Mouse (Mus musculus) CH12.LX (cell line): Measurements from ENCODE around the gene Vps37c. TPM values are rescaled to one million over a fixed set of nuclear protein-coding genes. Genes with fewer than 3 reads are reported as not detected.

Experiments
- DNase-seq: peaks from one replicate; pipeline ENCODE4 v3.0.0-alpha.2; 2013; ENCODE audit errors: extremely low read depth
- H3K27ac ChIP-seq: 2 replicates; pipeline ENCODE4 v1.5.1; 2012; ENCODE audit warnings: low read depth, mild to moderate bottlenecking, control low read depth, moderate library complexity; ENCODE audit not compliant: insufficient read depth
- H3K27me3 ChIP-seq: replicated peaks from 2 replicates; pipeline ENCODE3; 2012; ENCODE audit warnings: inconsistent platforms
- H3K36me3 ChIP-seq, 2 experiments: replicated peaks in 1 of 2; 2 replicates each; pipeline versions ENCODE3 to v1.6.1; 2012; ENCODE audit warnings: inconsistent platforms in 1 of 2, low read length in 1 of 2, mild to moderate bottlenecking in 1 of 2, mixed read lengths in 1 of 2, moderate library complexity in 1 of 2; ENCODE audit not compliant: control insufficient read depth in 1 of 2, insufficient read depth in 1 of 2
- H3K4me1 ChIP-seq, 2 experiments: 2 replicates each; pipeline ENCODE4 v1.6.1; 2012; ENCODE audit warnings: inconsistent platforms in 1 of 2, moderate library complexity in 1 of 2; ENCODE audit not compliant: insufficient read depth in 2 of 2, control insufficient read depth in 1 of 2
- H3K4me2 ChIP-seq: 2 replicates; pipeline ENCODE4 v1.6.1; 2012; ENCODE audit warnings: low read depth, mild to moderate bottlenecking, control low read depth; ENCODE audit not compliant: poor library complexity, insufficient read depth, severe bottlenecking
- H3K4me3 ChIP-seq, 3 experiments: fragments of 150-350 bp in 1 of 3; sonication (generic) in 1 of 3; replicated peaks in 1 of 3; 2 replicates each; pipeline versions ENCODE3 to v1.5.1; 2011 to 2012; ENCODE audit warnings: low read depth in 2 of 3, low read length in 2 of 3, mild to moderate bottlenecking in 2 of 3, moderate library complexity in 2 of 3, control low read depth in 1 of 3, improper control_type of control experiment in 1 of 3, inconsistent platforms in 1 of 3, mixed read lengths in 1 of 3; ENCODE audit not compliant: poor library complexity in 1 of 3
- H3K79me2 ChIP-seq: replicated peaks from 2 replicates; pipeline ENCODE4 v1.6.1; 2012; ENCODE audit warnings: mild to moderate bottlenecking, moderate library complexity; ENCODE audit not compliant: control insufficient read depth, poor library complexity, insufficient read depth, severe bottlenecking; ENCODE audit errors: extremely low read depth
- H3K9ac ChIP-seq: 2 replicates; pipeline ENCODE4 v1.6.1; 2012; ENCODE audit warnings: low read depth, mild to moderate bottlenecking, control low read depth, moderate library complexity; ENCODE audit not compliant: insufficient read depth
- H3K9me3 ChIP-seq: replicated peaks from 2 replicates; pipeline ENCODE3; 2012; ENCODE audit warnings: low read length, inconsistent platforms, mixed read lengths
- BHLHE40 ChIP-seq: IDR thresholded peaks from 2 replicates; pipeline ENCODE4 v1.6.1; 2011; ENCODE audit warnings: mild to moderate bottlenecking, low read depth, low read length, improper control_type of control experiment
- CHD1 ChIP-seq: IDR thresholded peaks from 2 replicates; pipeline ENCODE4 v1.6.1; 2012; ENCODE audit warnings: low read depth, low read length, improper control_type of control experiment, inconsistent platforms
- CHD2 ChIP-seq: IDR thresholded peaks from 2 replicates; pipeline ENCODE4 v1.6.1; 2011; ENCODE audit warnings: low read length, improper control_type of control experiment
- CTCF ChIP-seq, 2 experiments: IDR thresholded peaks in 1 of 2; conservative IDR thresholded peaks in 1 of 2; 2 replicates each; pipeline ENCODE4 v1.5.1; 2011 to 2012; ENCODE audit warnings: low read depth in 2 of 2, low read length in 2 of 2, improper control_type of control experiment in 1 of 2, inconsistent platforms in 1 of 2, mild to moderate bottlenecking in 1 of 2, moderate library complexity in 1 of 2
- E2F4 ChIP-seq: IDR thresholded peaks from 2 replicates; pipeline ENCODE4 v1.6.1; 2011; ENCODE audit warnings: low read depth, low read length, improper control_type of control experiment; ENCODE audit not compliant: insufficient replicate concordance
- ELF1 ChIP-seq: IDR thresholded peaks from 2 replicates; pipeline ENCODE4 v1.6.1; 2014; ENCODE audit warnings: low read depth, mild to moderate bottlenecking, inconsistent platforms, low read length, improper control_type of control experiment
- EP300 ChIP-seq: IDR thresholded peaks from 2 replicates; pipeline ENCODE4 v1.6.1; 2011; ENCODE audit warnings: low read length, improper control_type of control experiment
- ETS1 ChIP-seq: conservative IDR thresholded peaks from 2 replicates; pipeline ENCODE4 v1.6.1; 2012; ENCODE audit warnings: low read depth, mild to moderate bottlenecking, inconsistent platforms, low read length, improper control_type of control experiment, moderate library complexity
- GABPA ChIP-seq: IDR thresholded peaks from 2 replicates; pipeline ENCODE4 v1.6.1; 2012; ENCODE audit warnings: low read depth, low read length, improper control_type of control experiment, inconsistent platforms; ENCODE audit not compliant: insufficient replicate concordance
- HCFC1 ChIP-seq: IDR thresholded peaks from 2 replicates; pipeline ENCODE4 v1.6.1; 2012; ENCODE audit warnings: low read depth, mild to moderate bottlenecking, inconsistent platforms, low read length, improper control_type of control experiment
- IRF4 ChIP-seq: IDR thresholded peaks from 2 replicates; pipeline ENCODE4 v1.6.1; 2014; ENCODE audit warnings: low read depth, mild to moderate bottlenecking, inconsistent platforms, low read length, improper control_type of control experiment
- JUN ChIP-seq: IDR thresholded peaks from 2 replicates; pipeline ENCODE4 v1.6.1; 2011; ENCODE audit warnings: low read depth, mild to moderate bottlenecking, low read length, improper control_type of control experiment, moderate library complexity; ENCODE audit not compliant: insufficient read depth
- JUND ChIP-seq: conservative IDR thresholded peaks from 2 replicates; pipeline ENCODE4 v1.6.1; 2011; ENCODE audit warnings: low read depth, low read length, improper control_type of control experiment
- KAT2A ChIP-seq: IDR thresholded peaks from 2 replicates; pipeline ENCODE4 v1.6.1; 2012; ENCODE audit warnings: low read length, improper control_type of control experiment, inconsistent platforms; ENCODE audit not compliant: insufficient replicate concordance
- MAFK ChIP-seq: IDR thresholded peaks from 2 replicates; pipeline ENCODE4 v1.6.1; 2011; ENCODE audit warnings: low read length, improper control_type of control experiment; ENCODE audit not compliant: insufficient replicate concordance
- MAX ChIP-seq: IDR thresholded peaks from 2 replicates; pipeline ENCODE4 v1.6.1; 2011; ENCODE audit warnings: low read length, improper control_type of control experiment
- MAZ ChIP-seq: IDR thresholded peaks from 2 replicates; pipeline ENCODE4 v1.6.1; 2012; ENCODE audit warnings: low read depth, mild to moderate bottlenecking, inconsistent platforms, low read length, improper control_type of control experiment, moderate library complexity
- MEF2A ChIP-seq: IDR thresholded peaks from 2 replicates; pipeline ENCODE4 v1.6.1; 2014; ENCODE audit warnings: low read depth, mild to moderate bottlenecking, inconsistent platforms, low read length, improper control_type of control experiment, borderline replicate concordance
- MXI1 ChIP-seq: IDR thresholded peaks from 2 replicates; pipeline ENCODE4 v1.6.1; 2011; ENCODE audit warnings: mild to moderate bottlenecking, low read depth, low read length, improper control_type of control experiment
- MYC ChIP-seq: IDR thresholded peaks from 2 replicates; pipeline ENCODE4 v1.6.1; 2011; ENCODE audit warnings: low read depth, mild to moderate bottlenecking, improper control_type of control experiment, low read length
- NELFE ChIP-seq: IDR thresholded peaks from 2 replicates; pipeline ENCODE4 v1.6.1; 2011; ENCODE audit warnings: low read depth, low read length, improper control_type of control experiment
- NRF1 ChIP-seq: IDR thresholded peaks from 2 replicates; pipeline ENCODE4 v1.6.1; 2014; ENCODE audit warnings: low read depth, mild to moderate bottlenecking, inconsistent platforms, low read length, improper control_type of control experiment, moderate library complexity
- PAX5 ChIP-seq: IDR thresholded peaks from 2 replicates; pipeline ENCODE4 v1.6.1; 2012; ENCODE audit warnings: low read length, inconsistent platforms, mixed read lengths
- POLR2A ChIP-seq: IDR thresholded peaks from 2 replicates; pipeline ENCODE4 v1.6.1; 2011; ENCODE audit warnings: low read depth, mild to moderate bottlenecking, improper control_type of control experiment, low read length
- POLR2AphosphoS2 ChIP-seq: IDR thresholded peaks from 2 replicates; pipeline ENCODE4 v1.6.1; 2011; ENCODE audit warnings: low read depth, low read length, improper control_type of control experiment
- RAD21 ChIP-seq: IDR thresholded peaks from 2 replicates; pipeline ENCODE4 v1.6.1; 2011; ENCODE audit warnings: low read depth, mild to moderate bottlenecking, low read length, improper control_type of control experiment, moderate library complexity
- RCOR1 ChIP-seq: conservative IDR thresholded peaks from 2 replicates; pipeline ENCODE4 v1.6.1; 2012; ENCODE audit warnings: low read depth, mild to moderate bottlenecking, inconsistent platforms, low read length, improper control_type of control experiment
- SIN3A ChIP-seq: IDR thresholded peaks from 2 replicates; pipeline ENCODE4 v1.6.1; 2012; ENCODE audit warnings: low read length, improper control_type of control experiment, inconsistent platforms
- SMC3 ChIP-seq: IDR thresholded peaks from 2 replicates; pipeline ENCODE4 v1.6.1; 2011; ENCODE audit warnings: low read depth, low read length, improper control_type of control experiment
- TBP ChIP-seq: conservative IDR thresholded peaks from 2 replicates; pipeline ENCODE4 v1.6.1; 2011; ENCODE audit warnings: low read depth, low read length, improper control_type of control experiment
- TCF12 ChIP-seq: IDR thresholded peaks from 2 replicates; pipeline ENCODE4 v1.6.1; 2014; ENCODE audit warnings: low read depth, mild to moderate bottlenecking, inconsistent platforms, low read length, improper control_type of control experiment
- UBTF ChIP-seq: IDR thresholded peaks from 2 replicates; pipeline ENCODE4 v1.6.1; 2012; ENCODE audit warnings: low read depth, mild to moderate bottlenecking, inconsistent platforms, low read length, improper control_type of control experiment, moderate library complexity
- USF1 ChIP-seq: IDR thresholded peaks from 2 replicates; pipeline ENCODE4 v1.6.1; 2014; ENCODE audit warnings: low read depth, mild to moderate bottlenecking, inconsistent platforms, low read length, improper control_type of control experiment
- USF2 ChIP-seq: conservative IDR thresholded peaks from 2 replicates; pipeline ENCODE4 v1.6.1; 2011; ENCODE audit warnings: low read depth, low read length, improper control_type of control experiment
- ZC3H11A ChIP-seq: IDR thresholded peaks from 2 replicates; pipeline ENCODE4 v1.6.1; 2012; ENCODE audit warnings: low read depth, mild to moderate bottlenecking, inconsistent platforms, low read length, improper control_type of control experiment
- ZKSCAN1 ChIP-seq: IDR thresholded peaks from 2 replicates; pipeline ENCODE4 v1.6.1; 2012; ENCODE audit warnings: low read depth, inconsistent platforms, low read length, improper control_type of control experiment, borderline replicate concordance
- ZMIZ1 ChIP-seq: IDR thresholded peaks from 2 replicates; pipeline ENCODE4 v1.6.1; 2012; ENCODE audit warnings: low read depth, mild to moderate bottlenecking, inconsistent platforms, low read length, improper control_type of control experiment
- ZNF384 ChIP-seq: IDR thresholded peaks from 2 replicates; pipeline ENCODE4 v1.6.1; 2012; ENCODE audit warnings: low read depth, low read length, improper control_type of control experiment, inconsistent platforms
- dilution Hi-C: fragments of 300-500 bp; cut with MboI; formaldehyde crosslinking; loops from 2 replicates; pipeline ENCODE4 v1.14.3; 2020; ENCODE audit warnings: low sequenced_read_pairs; ENCODE audit not compliant: extremely low pct_unique_long_range_greater_than_20kb, extremely low pct_ligation_motif_present
- in situ Hi-C: fragments of 300-500 bp; cut with MboI; formaldehyde crosslinking; loops from 3 replicates; pipeline ENCODE4 v1.14.3; 2019; ENCODE audit warnings: low sequenced_read_pairs, low pct_ligation_motif_present, low pct_unique_long_range_greater_than_20kb, mixed read lengths
- polyA plus RNA-seq: library from polyadenylated mRNA; unstranded; fragments of >175 nt; gene quantifications from 2 replicates; pipeline ENCODE4 v1.2.1, GENCODE M21; 2012; ENCODE audit warnings: low read depth; ENCODE audit not compliant: insufficient read length
- total RNA-seq, 2 experiments: library from RNA; depleted of rRNA; stranded (reverse); fragments of 300-350 nt in 1 of 2; fragments of >200 nt in 1 of 2; gene quantifications; 2 replicates each; pipeline ENCODE4 v1.2.3; 2012 to 2014

The Vps37c gene
- total and polyA plus RNA-seq, 3 experiments, result 6.2 to 13.0 (median 9.5) TPM

DNA sequence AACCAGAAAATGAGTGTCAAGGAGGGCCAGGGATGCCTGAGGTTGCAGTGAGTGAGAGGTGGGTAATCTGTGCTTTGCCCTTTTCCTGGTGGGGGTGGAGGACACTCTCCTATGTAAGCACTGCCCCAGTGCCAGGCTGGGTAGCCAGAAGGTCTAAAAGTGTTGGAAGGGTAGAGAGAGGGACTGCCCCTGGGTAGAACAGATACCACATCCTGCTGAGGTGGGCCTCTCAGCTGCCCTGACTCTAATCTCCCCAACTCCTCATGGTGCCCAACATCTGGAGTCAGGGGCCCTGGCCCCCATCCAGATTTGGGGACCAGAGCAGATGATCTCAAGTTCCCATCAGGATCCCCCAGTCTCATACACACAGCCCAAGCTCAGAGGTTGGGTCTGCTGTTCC, 68.6 kb downstream of the Vps37c start:
- dilution Hi-C loops (no loop called here), in situ Hi-C loops (no loop called here)
- DNase-seq, result peak; percentile 52

DNA sequence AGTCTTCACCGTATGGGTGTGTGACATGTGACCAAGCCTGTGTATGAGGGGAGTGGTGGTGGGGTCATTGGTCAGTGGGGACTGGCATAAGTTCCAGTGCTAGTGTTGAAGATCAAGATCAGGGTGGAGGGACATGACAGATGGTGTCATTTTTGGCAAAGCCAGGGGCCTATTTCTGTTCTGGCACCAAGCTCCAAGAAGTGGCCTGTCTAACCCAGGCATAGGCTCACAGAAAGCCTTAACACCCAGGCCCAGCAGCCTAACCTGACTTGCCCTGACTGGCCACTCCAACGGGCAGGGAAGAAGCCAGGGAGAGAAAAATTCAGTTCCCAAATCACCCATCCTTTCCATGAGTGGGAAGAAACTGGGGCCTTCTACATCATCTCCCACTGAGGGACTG, 69.0 kb downstream of the Vps37c start:
- peaks cover 51 to 89% of the 10 kb centered on the region in 2 experiments for H3K4me1 ChIP-seq
- DNase-seq, result no peak
- no peak overlapping the region for H3K4me3 ChIP-seq
- H3K36me3 ChIP-seq, result peaks cover 0 to 40% of the 10 kb centered on the region in 2 experiments
- dilution Hi-C loops, result no loop called here
- H3K4me2 ChIP-seq, result no peak overlapping the region
- H3K79me2 ChIP-seq, result peaks cover 21% of the 10 kb centered on the region
- no peak for TF ChIP-seq CTCF (conservative IDR thresholded peaks at IDR 0.05 in 1 of 2, IDR thresholded peaks at IDR 0.05 in 1 of 2; ENCODE audit: low read depth in 2 of 2, low read length in 2 of 2)
- TF ChIP-seq MAFK, result no peak
- no peak for TF ChIP-seq ELF1
- TF ChIP-seq, all 38 proteins: peak for 0
- in situ Hi-C loops, result no loop called here
- Histone ChIP-seq H3K9me3 (no peaks in the 10 kb centered on the region), H3K27me3 (no peaks in the 10 kb centered on the region), H3K9ac (no peak overlapping the region; the same call in 1 of the 2 replicates), H3K27ac (peak overlapping the region; percentile 8; the same call in 1 of the 2 replicates)

More for the DNA sequence above, 68.6 kb downstream of the Vps37c start:
- H3K4me1 ChIP-seq, result peaks cover 50 to 89% of the 10 kb centered on the region in 2 experiments
- H3K36me3 ChIP-seq, result peaks cover 0 to 36% of the 10 kb centered on the region in 2 experiments
- H3K9me3 ChIP-seq, result no peaks in the 10 kb centered on the region
- H3K27me3 ChIP-seq, result no peaks in the 10 kb centered on the region
- H3K4me3 ChIP-seq, result no peak overlapping the region
- TF ChIP-seq USF2 (no peak), CHD1 (0 out of 2 replicates have a peak, but pooled peaks have one; percentile 9), GABPA (no peak), MAX (peak; percentile 52; the same call in 1 of the 2 replicates), BHLHE40 (peak; percentile 47; the same call in 1 of the 2 replicates), RCOR1 (0 out of 2 replicates have a peak, but pooled peaks have one; percentile 26), POLR2A (no peak), MYC (peak; percentile 36; the same call in 1 of the 2 replicates), ELF1 (0 out of 2 replicates have a peak, but pooled peaks have one; percentile 38), IRF4 (peak; percentile 73; the same call in 1 of the 2 replicates), RAD21 (no peak; the same call in 1 of the 2 replicates), JUN (no peak), ZKSCAN1 (no peak), NELFE (no peak), E2F4 (no peak), JUND (no peak), KAT2A (no peak), HCFC1 (peak; percentile 27), MAFK (no peak), UBTF (no peak), SIN3A (no peak), TBP (no peak), MAZ (no peak), POLR2AphosphoS2 (no peak), CHD2 (peak; percentile 62), ZC3H11A (no peak), TCF12 (peak; percentile 80), USF1 (no peak), NRF1 (no peak), MEF2A (peak; percentile 78; the same call in 1 of the 2 replicates), PAX5 (no peak), ETS1 (peak; percentile 63), SMC3 (peak; percentile 2; the same call in 1 of the 2 replicates), ZMIZ1 (no peak), MXI1 (peak; percentile 65), ZNF384 (peak; percentile 5; the same call in 1 of the 2 replicates), CTCF (conservative IDR thresholded peaks at IDR 0.05 in 1 of 2, IDR thresholded peaks at IDR 0.05 in 1 of 2; ENCODE audit: low read depth in 2 of 2, low read length in 2 of 2) (no peak), EP300 (peak; percentile 84)
- H3K9ac ChIP-seq, result peak overlapping the region; percentile 17; the same call in 1 of the 2 replicates
- H3K27ac ChIP-seq, result peak overlapping the region; percentile 8; the same call in 1 of the 2 replicates
- peaks cover 25% of the 10 kb centered on the region for H3K79me2 ChIP-seq
- peak overlapping the region; percentile 29; the same call in 1 of the 2 replicates for H3K4me2 ChIP-seq
